Mouse (Mus musculus): ENCODE data around the gene Ndufb4.
"Not testable (repeated sequence)": the region's sequence is repeated elsewhere in the genome, so short reads cannot be mapped to it uniquely, and the experiment has no call there.

- not testable (repeated sequence) for TF ChIP-seq CTCF (IDR thresholded peaks at IDR 0.05; ENCODE audit: low read depth, low read length); POLR2A (IDR thresholded peaks at IDR 0.05; ENCODE audit: borderline replicate concordance, low read depth, low read length)
Measured at GRCm38 (mm10) chr16:37700071-37700470, 45.8 kb upstream of the Ndufb4 start.

All from bone marrow macrophage, adult 2 months (primary cell).